Mouse (Mus musculus): ENCODE measurements at regions not wholly inside any gene's neighbourhood (a gene's known extent, or its start where the extent isn't known, plus 50 kb on each side); places are given as distances from the start of the nearest gene placed in this dataset.

- no peak for TF ChIP-seq CTCF (IDR thresholded peaks at IDR 0.05)
- H3K4me1 ChIP-seq (ENCODE audit: insufficient read depth, low read length), result no peaks in the 10 kb centered on the region
- no peak for DNase-seq (ENCODE audit: low spot score)
- no peak overlapping the region for H3K27ac ChIP-seq (ENCODE audit: low read depth, low read length)
- H3K9ac ChIP-seq (replicated peaks; ENCODE audit: low read length, poor library complexity, severe bottlenecking), result no peak overlapping the region
- no peaks in the 10 kb centered on the region for H3K27me3 ChIP-seq (ENCODE audit: insufficient read depth, low read length)
- ATAC-seq (ENCODE audit: low FRiP score), result no peak
- no peak overlapping the region for H3K4me3 ChIP-seq (ENCODE audit: low read depth, low read length)
- H3K9me3 ChIP-seq (ENCODE audit: low read length), result no peaks in the 10 kb centered on the region
- 91% methylated on average over 7 of the region's 7 CpGs for WGBS
- no peak overlapping the region for H3K4me2 ChIP-seq (ENCODE audit: low read depth, low read length, poor library complexity, severe bottlenecking)
- H3K36me3 ChIP-seq (ENCODE audit: insufficient read depth, low read length), result no peaks in the 10 kb centered on the region
Measured at GRCm38 (mm10) chr17:9947609-9948008, 278.1 kb upstream of the Pabpc6 start.

GRCm38 (mm10) chr17:9944513-9944912, 275.0 kb upstream of the Pabpc6 start:
- WGBS, result 90% methylated on average over 8 of the region's 8 CpGs
- H3K4me3 ChIP-seq (ENCODE audit: low read depth, low read length), result no peak overlapping the region
- ATAC-seq (ENCODE audit: low FRiP score) (no peak), DNase-seq (ENCODE audit: low spot score) (no peak)
- H3K4me1 ChIP-seq (ENCODE audit: insufficient read depth, low read length), result no peaks in the 10 kb centered on the region
- H3K36me3 ChIP-seq (ENCODE audit: insufficient read depth, low read length), result no peaks in the 10 kb centered on the region
- H3K27ac ChIP-seq (ENCODE audit: low read depth, low read length), result no peak overlapping the region
- TF ChIP-seq CTCF (IDR thresholded peaks at IDR 0.05), result peak; percentile 33
- no peaks in the 10 kb centered on the region for H3K27me3 ChIP-seq (ENCODE audit: insufficient read depth, low read length)
- H3K4me2 ChIP-seq (ENCODE audit: low read depth, low read length, poor library complexity, severe bottlenecking), result no peak overlapping the region
- no peak overlapping the region for H3K9ac ChIP-seq (replicated peaks; ENCODE audit: low read length, poor library complexity, severe bottlenecking)
- H3K9me3 ChIP-seq (ENCODE audit: low read length), result no peaks in the 10 kb centered on the region

DNA sequence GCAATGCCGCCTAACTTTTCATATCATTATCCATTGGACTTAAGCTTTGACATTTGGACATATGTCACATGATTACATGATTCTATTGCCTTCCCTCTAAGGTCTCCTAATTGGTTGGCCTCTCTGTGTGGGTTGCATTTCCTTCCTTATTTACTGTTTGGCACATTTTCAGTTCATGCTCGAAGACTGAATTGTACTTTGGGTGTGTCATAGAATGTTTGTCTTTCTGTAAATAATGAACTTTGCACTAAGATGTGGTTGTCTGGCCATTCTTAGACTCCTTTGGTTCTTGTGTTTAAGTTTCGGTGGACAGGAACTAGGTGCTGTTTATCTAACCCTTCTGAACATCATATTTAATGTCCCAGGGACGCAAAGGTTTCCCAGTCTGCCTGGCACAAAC, 272.7 kb upstream of the Pabpc6 start:
- H3K9me3 ChIP-seq (ENCODE audit: low read length), result no peaks in the 10 kb centered on the region
- no peaks in the 10 kb centered on the region for H3K36me3 ChIP-seq (ENCODE audit: insufficient read depth, low read length)
- DNase-seq (ENCODE audit: low spot score) (no peak), ATAC-seq (ENCODE audit: low FRiP score) (no peak)
- H3K4me2 ChIP-seq (ENCODE audit: low read depth, low read length, poor library complexity, severe bottlenecking), result no peak overlapping the region
- H3K4me3 ChIP-seq (ENCODE audit: low read depth, low read length), result no peak overlapping the region
- no peaks in the 10 kb centered on the region for H3K4me1 ChIP-seq (ENCODE audit: insufficient read depth, low read length)
- H3K27ac ChIP-seq (ENCODE audit: low read depth, low read length), result no peak overlapping the region
- TF ChIP-seq CTCF (IDR thresholded peaks at IDR 0.05), result no peak
- no peaks in the 10 kb centered on the region for H3K27me3 ChIP-seq (ENCODE audit: insufficient read depth, low read length)
- no peak overlapping the region for H3K9ac ChIP-seq (replicated peaks; ENCODE audit: low read length, poor library complexity, severe bottlenecking)
- WGBS, result 88% methylated on average over 4 of the region's 4 CpGs

DNA sequence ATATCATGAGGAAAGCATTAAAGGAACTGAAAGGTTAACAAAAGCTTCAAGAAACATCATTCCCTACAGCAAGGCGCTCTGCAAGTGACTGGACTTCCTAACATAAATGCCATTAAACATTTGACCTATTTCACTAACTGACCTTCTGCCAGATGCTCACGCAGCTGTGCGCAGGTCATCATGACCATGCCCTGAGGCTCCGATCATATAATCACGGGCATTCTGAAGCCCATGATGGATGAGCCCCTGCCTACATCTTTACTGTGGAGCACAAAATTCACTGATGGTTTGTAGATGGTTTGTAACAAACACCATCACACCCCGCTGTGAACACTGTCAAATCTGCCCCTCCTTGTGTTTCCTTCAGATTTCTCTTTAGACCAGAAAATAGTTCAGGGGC, 270.1 kb upstream of the Pabpc6 start:
- ATAC-seq (ENCODE audit: low FRiP score), result no peak
- no peak for DNase-seq (ENCODE audit: low spot score)
- H3K9ac ChIP-seq (replicated peaks; ENCODE audit: low read length, poor library complexity, severe bottlenecking), result no peak overlapping the region
- WGBS, result 89% methylated on average over 6 of the region's 6 CpGs
- H3K36me3 ChIP-seq (ENCODE audit: insufficient read depth, low read length), result no peaks in the 10 kb centered on the region
- H3K27me3 ChIP-seq (ENCODE audit: insufficient read depth, low read length), result no peaks in the 10 kb centered on the region
- no peak for TF ChIP-seq CTCF (IDR thresholded peaks at IDR 0.05)
- H3K27ac ChIP-seq (ENCODE audit: low read depth, low read length), result no peak overlapping the region
- H3K4me2 ChIP-seq (ENCODE audit: low read depth, low read length, poor library complexity, severe bottlenecking), result no peak overlapping the region
- no peaks in the 10 kb centered on the region for H3K9me3 ChIP-seq (ENCODE audit: low read length)
- no peaks in the 10 kb centered on the region for H3K4me1 ChIP-seq (ENCODE audit: insufficient read depth, low read length)
- no peak overlapping the region for H3K4me3 ChIP-seq (ENCODE audit: low read depth, low read length)

GRCm38 (mm10) chr17:9938426-9938825, 268.9 kb upstream of the Pabpc6 start:
- TF ChIP-seq CTCF (IDR thresholded peaks at IDR 0.05), result no peak
- 74% methylated on average over 10 of the region's 10 CpGs for WGBS
- no peak for ATAC-seq (ENCODE audit: low FRiP score)
- Histone ChIP-seq H3K27ac (ENCODE audit: low read depth, low read length) (no peak overlapping the region), H3K4me1 (ENCODE audit: insufficient read depth, low read length) (no peaks in the 10 kb centered on the region), H3K9me3 (ENCODE audit: low read length) (no peaks in the 10 kb centered on the region), H3K27me3 (ENCODE audit: insufficient read depth, low read length) (no peaks in the 10 kb centered on the region), H3K4me2 (ENCODE audit: low read depth, low read length, poor library complexity, severe bottlenecking) (no peak overlapping the region), H3K9ac (replicated peaks; ENCODE audit: low read length, poor library complexity, severe bottlenecking) (no peak overlapping the region), H3K4me3 (ENCODE audit: low read depth, low read length) (no peak overlapping the region), H3K36me3 (ENCODE audit: insufficient read depth, low read length) (no peaks in the 10 kb centered on the region)
- DNase-seq (ENCODE audit: low spot score), result peak; percentile 14

DNA sequence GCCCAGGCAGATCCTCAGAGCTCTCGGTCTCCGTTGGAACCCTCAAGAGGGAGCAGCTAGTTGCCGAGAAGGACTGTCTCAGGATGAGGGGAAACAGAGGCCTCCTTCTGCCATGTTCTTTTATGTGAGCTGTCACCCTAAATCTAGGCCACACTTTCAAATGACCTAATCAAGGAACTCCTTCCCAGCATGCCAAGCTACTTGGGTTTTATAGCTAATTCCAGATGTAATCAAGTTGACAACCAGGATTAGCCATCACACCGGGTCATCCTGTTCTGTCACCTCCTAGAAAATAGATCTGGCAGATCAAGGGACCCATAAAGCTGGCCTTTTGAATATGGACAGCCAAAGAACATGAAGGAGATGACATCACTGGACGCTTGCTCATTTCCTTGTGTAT, 267.7 kb upstream of the Pabpc6 start:
- no peak for DNase-seq (ENCODE audit: low spot score)
- Histone ChIP-seq H3K27me3 (ENCODE audit: insufficient read depth, low read length) (no peaks in the 10 kb centered on the region), H3K9me3 (ENCODE audit: low read length) (no peaks in the 10 kb centered on the region), H3K4me2 (ENCODE audit: low read depth, low read length, poor library complexity, severe bottlenecking) (no peak overlapping the region), H3K36me3 (ENCODE audit: insufficient read depth, low read length) (no peaks in the 10 kb centered on the region), H3K4me3 (ENCODE audit: low read depth, low read length) (no peak overlapping the region), H3K4me1 (ENCODE audit: insufficient read depth, low read length) (no peaks in the 10 kb centered on the region), H3K9ac (replicated peaks; ENCODE audit: low read length, poor library complexity, severe bottlenecking) (no peak overlapping the region), H3K27ac (ENCODE audit: low read depth, low read length) (no peak overlapping the region)
- TF ChIP-seq CTCF (IDR thresholded peaks at IDR 0.05), result no peak
- ATAC-seq (ENCODE audit: low FRiP score), result no peak
- 52% methylated on average over 5 of the region's 5 CpGs for WGBS
